Mouse (Mus musculus): ENCODE data around the gene Stx6. TPM values are rescaled to one million over a fixed set of nuclear protein-coding genes. Genes with fewer than 3 reads are reported as not detected.

Stx6 gene
- 10 to 100 TPM; 46.2 to 50.5 TPM for total RNA-seq (2021)

DNA sequence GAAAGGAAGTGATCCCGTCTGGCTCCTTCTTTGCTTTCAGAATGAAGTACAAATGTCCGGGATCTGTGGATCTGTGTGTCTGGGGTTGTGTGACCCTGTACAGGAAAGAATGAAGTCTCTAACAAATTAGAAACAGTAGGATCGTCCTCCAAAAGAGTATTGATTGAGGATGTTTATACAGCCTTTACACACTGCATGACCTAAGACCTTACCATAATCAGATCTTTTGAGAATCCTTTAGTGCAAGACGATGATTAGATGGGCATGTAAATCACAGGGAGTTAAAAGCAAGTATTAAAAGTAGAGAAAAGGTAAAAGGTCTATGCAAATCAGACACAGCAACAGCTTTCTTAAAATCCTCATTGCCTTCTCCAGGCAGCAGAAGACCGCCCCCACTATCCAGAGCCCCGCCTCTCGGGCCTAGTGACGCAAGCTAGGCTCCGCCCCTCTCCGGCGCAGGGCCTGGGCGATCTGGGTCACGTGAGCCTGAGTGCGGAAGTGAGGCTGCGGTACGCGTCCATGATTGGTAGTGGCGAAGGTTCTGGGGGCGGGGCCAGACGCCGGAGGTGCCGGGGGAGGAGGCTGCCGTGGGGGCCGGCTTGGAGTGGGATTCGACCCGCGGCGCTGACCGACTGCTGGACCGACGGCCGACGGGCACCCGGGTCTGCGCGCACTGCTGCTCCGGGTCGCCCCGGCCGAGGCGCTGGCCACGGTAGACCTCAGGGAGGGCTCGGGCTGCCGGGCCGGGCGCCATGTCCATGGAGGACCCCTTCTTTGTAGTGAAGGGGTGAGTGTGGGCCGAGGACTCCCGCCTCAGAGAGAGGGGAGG, at the start of gene Stx6:
Gene Stx6, plus strand, starts transcription at position 575 of the 829 bp plus-strand sequence.
- intact Hi-C loops (cut with DNase I): loop anchor here (2.0 kb wide), 1 partner anchor 60 kb away; the partner anchor contains the start of gene Ier5
- peak; percentile 98 to 99 for DNase-seq

DNA sequence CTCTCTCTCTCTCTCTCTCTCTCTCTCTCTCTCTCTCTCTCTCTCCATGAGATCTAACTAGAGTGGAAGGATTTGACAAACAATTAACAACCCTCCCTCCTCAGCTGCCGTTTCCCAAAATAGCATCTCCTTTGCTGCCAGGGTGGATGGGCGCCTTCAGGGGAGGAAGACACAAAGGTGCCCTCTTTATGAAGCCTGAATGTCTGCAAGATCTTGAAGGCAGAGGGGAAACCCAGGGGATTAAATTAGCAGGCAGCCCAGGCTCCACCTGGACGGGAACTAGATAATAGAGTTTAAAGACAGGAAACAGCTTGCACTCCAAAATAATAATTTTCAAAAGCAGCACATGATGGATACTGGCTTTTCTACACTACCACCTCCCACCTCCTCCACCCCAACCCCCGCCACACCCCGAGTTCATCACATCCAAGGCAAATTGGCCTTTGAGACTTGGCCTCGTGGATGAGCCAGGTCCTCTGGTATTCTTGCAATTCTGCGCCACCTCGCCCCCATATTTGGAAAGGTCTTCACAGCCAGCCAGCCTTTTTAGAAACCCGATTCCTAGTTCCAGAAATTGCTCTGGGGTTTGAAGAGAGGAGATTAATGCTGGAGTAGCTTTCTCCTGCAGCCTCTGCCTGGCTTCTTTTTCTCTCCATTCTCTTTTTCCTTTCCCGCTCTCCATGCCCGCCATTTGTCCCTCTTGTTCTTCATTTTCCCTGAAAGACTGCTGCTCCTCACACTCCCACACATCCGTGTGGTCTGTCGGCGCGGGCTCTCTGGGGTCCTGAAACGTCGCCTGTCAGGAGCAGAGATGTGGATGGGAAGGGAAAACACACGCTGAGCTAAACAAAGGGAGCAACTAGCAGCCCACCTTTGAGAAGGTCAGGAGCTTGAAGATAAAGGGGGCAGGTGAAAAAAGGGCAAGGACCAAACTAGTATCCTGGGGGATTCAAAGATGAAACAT, 48.8 kb upstream of the Stx6 start:
- intact Hi-C loops (cut with DNase I): no loop called here
- peak in 1 of 2 experiments; percentile 63 for DNase-seq

- DNase-seq: no peak
- intact Hi-C loops (cut with DNase I): no loop called here
Measured at GRCm38 (mm10) chr1:155111491-155111890, 47.0 kb upstream of the Stx6 start.

DNA sequence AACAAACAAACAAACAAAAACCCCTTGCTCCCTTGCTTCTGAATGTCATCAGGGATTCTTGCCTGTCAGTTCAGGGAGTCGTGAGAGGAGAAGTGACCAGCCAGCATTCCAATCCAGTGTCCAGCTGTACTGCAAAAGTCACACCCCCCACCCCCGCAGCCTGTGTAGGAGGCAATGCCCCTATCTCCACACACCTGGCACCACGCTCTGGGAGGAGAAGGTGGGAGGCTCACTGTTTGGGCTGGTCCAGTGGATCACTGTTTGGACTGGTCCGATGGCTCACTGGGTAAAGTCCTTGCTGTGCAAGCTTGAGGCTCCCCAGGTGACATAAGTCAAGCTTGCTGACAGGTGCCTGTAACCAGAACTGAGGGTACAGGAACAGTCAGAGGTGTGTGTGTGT, 46.4 kb upstream of the Stx6 start:
- DNase-seq: no peak
- intact Hi-C loops (cut with DNase I): no loop called here

- DNase-seq: no peak
- intact Hi-C loops (cut with DNase I): no loop called here
Measured at GRCm38 (mm10) chr1:155112875-155113274, 45.6 kb upstream of the Stx6 start.

DNA sequence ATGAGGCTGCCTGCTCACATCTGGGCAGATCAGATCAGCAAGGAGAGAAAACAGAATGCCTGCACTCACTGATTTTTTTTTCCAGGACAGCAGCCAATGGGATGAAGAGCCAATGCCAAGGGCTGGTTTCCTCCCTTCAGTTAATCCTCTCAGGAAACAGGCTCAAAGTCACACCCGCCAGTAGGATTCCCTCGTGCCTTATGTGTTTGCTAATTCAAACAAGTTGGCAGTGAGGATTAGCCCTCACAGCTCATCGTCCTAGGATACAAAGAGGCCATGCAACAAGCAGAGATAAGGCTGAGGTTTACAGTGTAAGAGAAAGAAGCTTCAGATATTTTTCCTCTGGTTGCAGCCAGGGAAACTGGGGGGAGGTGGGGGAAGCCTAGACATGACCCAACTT, 44.6 kb upstream of the Stx6 start:
- DNase-seq: no peak

GRCm38 (mm10) chr1:155119719-155120118, 38.8 kb upstream of the Stx6 start:
- DNase-seq: no peak
- intact Hi-C loops (cut with DNase I): no loop called here

More for the DNA sequence above, 44.6 kb upstream of the Stx6 start:
- intact Hi-C loops (cut with DNase I): no loop called here

DNA sequence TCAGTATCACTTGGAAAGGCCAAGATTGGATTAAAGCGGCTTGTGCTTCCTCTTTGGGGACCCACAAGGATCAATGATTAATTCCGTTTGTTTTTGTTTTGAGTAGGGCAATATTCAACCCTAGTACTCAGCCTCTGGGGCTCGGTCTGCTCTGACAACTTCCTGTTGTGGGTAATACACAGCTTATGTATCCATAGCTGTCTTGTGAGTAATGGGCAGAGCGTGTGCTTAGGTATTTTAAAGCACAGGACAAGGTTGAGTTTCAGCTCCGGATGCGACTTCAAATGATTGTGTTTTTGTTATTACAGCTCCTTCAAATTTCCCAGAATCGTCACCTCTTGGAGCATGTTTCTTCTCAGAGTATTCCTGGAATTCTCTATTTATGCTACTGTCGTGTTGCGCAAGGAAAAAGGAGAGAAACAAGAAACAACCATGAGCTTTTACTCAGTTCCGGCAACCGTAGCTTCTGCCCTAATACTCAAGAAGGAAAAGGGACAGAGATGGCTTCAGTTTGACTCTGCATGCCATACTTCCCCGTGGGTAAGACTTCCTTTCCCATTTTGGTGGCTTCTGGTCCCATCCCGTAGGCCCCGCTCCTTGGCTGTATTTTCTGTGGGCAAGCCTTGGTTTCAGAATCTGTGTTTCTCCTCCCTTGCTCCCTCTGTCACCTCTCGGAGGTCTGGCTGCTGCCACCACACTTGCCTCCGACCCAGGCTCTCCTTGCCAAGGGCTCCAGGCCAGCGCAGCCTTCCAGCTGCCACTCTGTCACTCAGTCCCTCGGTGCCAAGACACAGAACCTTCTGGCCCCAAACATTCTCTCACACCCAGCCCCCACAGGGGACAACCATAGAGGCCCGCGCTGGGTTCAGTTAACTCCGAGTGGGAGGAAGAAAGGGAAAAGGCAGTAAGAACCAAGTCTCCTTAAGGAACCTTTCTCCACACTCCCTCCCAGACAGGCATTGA, 36.3 kb upstream of the Stx6 start:
- peak; percentile 91 for DNase-seq
- intact Hi-C loops (cut with DNase I): loop anchor here (1.0 kb wide), 1 partner anchor 24 kb away; no protein-coding TSS in a partner anchor

DNA sequence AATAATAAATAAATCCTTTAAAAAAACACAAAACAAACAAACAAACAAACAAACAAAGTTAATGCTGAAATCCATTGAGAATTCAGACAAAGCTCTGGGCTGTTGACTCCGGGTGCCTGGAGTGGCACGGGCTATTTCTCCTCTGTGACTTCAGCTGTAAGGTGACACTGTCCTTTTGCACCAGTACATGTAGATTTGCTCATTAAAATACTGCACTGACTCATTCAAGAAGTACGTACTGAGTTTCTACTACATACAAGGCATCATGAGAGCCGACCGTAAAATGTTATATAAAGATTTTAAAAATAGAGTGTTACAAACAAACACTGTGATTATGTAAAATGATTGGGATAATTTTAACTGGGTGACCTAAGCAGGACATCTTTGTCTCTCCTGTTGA, 34.1 kb upstream of the Stx6 start:
- intact Hi-C loops (cut with DNase I): no loop called here
- DNase-seq: peak in 1 of 2 experiments; percentile 42

DNA sequence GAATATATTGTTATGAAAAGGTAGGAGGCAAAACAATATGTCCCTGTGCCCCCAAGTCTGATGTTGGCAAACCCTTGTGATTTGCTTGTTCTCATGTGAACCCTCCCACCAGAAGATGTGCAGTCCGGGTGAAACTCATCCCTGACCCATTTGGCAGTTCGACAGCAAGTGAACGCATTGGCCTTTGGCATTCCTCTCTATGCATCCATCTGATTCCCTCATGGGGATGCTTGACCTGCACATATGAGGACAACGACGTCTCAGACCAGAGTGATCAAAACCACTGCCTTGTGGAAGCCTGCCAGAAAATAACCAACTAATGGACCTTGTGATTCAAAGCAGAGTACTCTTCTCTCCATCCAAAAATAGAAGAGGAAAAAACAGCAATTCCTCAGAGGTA, 31.8 kb upstream of the Stx6 start:
- intact Hi-C loops (cut with DNase I): no loop called here
- peak in 1 of 2 experiments; percentile 20 for DNase-seq

- intact Hi-C loops (cut with DNase I): no loop called here
- no peak for DNase-seq
Measured at GRCm38 (mm10) chr1:155127429-155127934, 31.0 kb upstream of the Stx6 start.

DNA sequence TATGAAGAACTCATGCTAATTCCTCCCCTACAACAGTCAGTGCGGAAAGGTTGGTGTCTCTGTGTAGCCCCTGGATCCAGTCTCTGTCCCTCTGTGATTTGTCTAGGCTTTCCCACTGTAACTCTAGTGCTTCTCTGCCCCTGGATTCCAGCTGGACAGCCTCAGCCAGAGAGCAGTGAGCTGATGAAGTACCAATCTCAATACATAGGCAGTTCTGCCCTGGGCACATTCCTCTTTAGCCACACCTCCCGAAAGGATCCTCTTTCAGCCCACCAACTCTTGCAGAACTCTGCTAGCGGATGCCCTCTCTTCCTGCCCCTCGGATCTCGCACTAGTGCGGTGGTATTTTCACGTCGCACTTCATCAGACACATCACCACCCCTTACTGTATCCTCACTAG, 23.6 kb upstream of the Stx6 start:
- no peak for DNase-seq
- intact Hi-C loops (cut with DNase I): loop anchor here (5.0 kb wide), 1 partner anchor 38 kb away; the partner anchor contains the start of gene Ier5

GRCm38 (mm10) chr1:155138795-155139194, 19.7 kb upstream of the Stx6 start:
- intact Hi-C loops (cut with DNase I): loop anchor here (5.0 kb wide), 1 partner anchor 41 kb away; the partner anchor contains the start of gene Ier5
- DNase-seq: peak; percentile 60 to 64

GRCm38 (mm10) chr1:155140076-155140475, 18.4 kb upstream of the Stx6 start:
- intact Hi-C loops (cut with DNase I): loop anchor here (1.0 to 5.0 kb wide), 3 partner anchors 77 to 113 kb away; no protein-coding TSS in a partner anchor
- peak; percentile 77 to 80 for DNase-seq

DNA sequence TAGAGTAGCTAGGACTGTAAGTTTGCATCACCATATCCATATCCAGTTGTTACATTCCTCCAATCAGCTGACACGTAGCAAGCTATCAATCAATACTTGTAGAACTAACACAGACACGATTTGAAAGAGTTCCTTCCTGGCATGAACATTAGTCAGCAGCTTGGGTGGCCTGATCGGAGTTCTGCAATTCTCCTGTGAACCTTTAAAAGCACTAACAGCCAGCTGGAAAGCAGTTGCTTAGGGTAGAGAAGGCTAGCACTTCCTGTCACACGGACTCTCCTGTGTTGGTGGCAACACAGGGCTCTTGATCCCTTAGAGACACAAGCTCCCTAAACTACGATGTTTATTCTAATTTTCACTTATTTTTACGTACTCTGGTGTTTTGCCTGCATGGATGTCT, 12.9 kb upstream of the Stx6 start:
- DNase-seq: peak; percentile 37 to 51

DNA sequence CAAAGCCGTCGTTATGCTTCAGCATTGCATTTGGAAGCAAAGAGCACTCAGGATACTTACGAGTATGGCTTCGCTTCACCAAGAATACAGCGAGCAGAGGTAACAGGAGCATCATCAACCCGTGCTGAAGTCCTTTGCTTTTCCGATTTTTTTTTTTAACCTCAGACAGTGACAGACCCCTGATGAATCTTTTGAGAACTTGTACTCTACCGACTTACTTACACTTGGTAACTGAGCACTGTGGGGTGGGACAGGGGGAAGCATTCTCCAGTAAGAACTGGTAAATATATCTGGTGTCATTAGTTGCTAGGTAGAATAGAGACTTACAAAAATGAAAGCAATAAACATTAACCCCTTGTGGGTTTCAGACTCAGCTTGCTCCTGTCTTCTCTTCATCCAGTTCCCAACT, 11.9 kb upstream of the Stx6 start, which contains the start of gene Mr1:
Gene Mr1, minus strand, starts transcription at position 243 of the 409 bp plus-strand sequence.
- peak; percentile 60 to 64 for DNase-seq
- intact Hi-C loops (cut with DNase I): no loop called here

More for the DNA sequence above, 12.9 kb upstream of the Stx6 start:
- intact Hi-C loops (cut with DNase I): no loop called here

DNA sequence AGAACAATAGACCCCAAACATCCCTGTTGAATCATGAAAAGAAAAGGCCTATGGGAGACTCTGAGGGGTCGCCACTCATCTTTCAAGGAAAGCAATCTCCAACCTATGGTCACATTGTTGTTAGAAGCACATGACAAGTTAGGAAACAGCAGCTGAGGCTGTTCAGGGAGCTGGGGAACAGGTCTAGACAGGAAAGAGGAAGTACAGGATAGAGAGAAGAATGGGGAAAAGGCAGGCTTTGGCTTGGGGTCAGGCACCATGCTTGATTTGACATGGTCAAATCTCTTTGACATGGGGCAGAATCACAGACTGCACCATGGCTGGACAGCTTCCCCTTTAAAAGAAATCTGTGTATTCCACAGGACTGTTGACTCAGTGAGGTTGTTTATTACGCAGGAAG, 11.3 kb upstream of the Stx6 start:
- DNase-seq: no peak
- intact Hi-C loops (cut with DNase I): no loop called here

GRCm38 (mm10) chr1:155149403-155149802, 9.1 kb upstream of the Stx6 start:
- intact Hi-C loops (cut with DNase I): no loop called here
- no peak for DNase-seq

GRCm38 (mm10) chr1:155150821-155151220, 7.7 kb upstream of the Stx6 start:
- DNase-seq: no peak
- intact Hi-C loops (cut with DNase I): no loop called here
